Mouse (Mus musculus): Measurements from ENCODE around the gene Taf12.

Gene Taf12

GRCm38 (mm10) chr4:132311209-132311608 is 37.0 kb downstream of the Taf12 start:
- DNase-seq (ENCODE audit: low read depth, low spot score) = no peak

GRCm38 (mm10) chr4:132311801-132312200 is 37.6 kb downstream of the Taf12 start:
- no peak for DNase-seq (ENCODE audit: low read depth, low spot score)

DNA sequence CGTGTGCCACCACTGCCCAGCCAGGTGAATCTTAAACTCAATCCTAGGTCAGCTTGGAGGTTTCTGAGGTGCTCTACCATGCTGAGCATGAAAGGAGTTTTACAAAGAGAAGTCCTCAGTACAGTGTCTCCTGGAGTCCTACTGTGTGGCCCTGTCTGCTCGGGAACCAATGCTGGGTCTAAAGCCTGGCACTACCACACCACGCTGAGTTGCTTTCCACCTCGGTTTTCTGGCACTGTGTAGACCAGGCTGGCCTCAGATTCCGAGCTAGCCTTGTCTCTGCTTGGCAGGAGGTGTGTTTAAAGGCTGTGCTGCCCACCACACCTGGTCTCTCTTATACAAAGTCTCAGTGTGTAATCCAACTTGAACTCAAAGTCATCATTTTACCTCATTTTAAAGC is 38.5 kb downstream of the Taf12 start:
- no peak for DNase-seq (ENCODE audit: low read depth, low spot score)

- DNase-seq (ENCODE audit: low read depth, low spot score) = no peak
Observed at GRCm38 (mm10) chr4:132315711-132316110, 41.5 kb downstream of the Taf12 start.

GRCm38 (mm10) chr4:132326481-132326880 is 52.3 kb downstream of the Taf12 start:
- DNase-seq (ENCODE audit: low read depth, low spot score) = no peak

DNA sequence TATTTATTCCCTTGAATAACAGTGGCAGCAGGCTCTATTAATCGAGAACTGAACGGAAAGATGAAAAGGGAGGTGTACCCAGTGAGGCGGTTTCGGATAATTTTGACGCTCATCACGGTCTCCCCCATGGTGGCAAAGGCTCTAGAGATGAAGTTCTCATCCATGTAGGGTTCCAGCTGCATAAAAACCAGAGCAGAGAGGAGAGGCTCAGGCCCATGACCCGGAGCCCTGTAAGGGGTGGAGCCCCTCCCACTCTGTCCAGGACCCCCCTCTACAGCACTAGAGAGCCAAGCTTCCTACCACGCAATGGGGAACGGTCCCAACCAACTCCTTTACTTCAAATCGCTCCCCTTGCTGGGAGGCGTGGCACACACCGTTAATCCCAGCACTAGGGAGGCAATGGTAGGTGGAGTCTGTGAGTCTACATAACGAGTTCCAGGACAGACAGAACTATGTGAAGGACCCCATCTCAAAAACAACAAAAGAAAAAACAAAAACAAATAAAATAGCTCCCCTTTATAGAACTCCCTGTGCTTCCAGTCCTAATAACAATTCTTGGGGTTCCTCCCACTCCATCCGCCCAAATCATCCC is 54.3 kb downstream of the Taf12 start:
- DNase-seq (ENCODE audit: low read depth, low spot score) = no peak

GRCm38 (mm10) chr4:132329115-132329834 is 55.1 kb downstream of the Taf12 start, which contains the start of gene Trnau1ap:
Trnau1ap (minus strand) TSS chr4:132329538.
- DNase-seq (ENCODE audit: low read depth, low spot score) = peak; percentile 65

- no peak for DNase-seq (ENCODE audit: low read depth, low spot score)
Observed at GRCm38 (mm10) chr4:132329835-132330354, 55.7 kb downstream of the Taf12 start.

GRCm38 (mm10) chr4:132331960-132332359 is 57.8 kb downstream of the Taf12 start:
- DNase-seq (ENCODE audit: low read depth, low spot score) = no peak

GRCm38 (mm10) chr4:132332880-132333279 is 58.7 kb downstream of the Taf12 start:
- no peak for DNase-seq (ENCODE audit: low read depth, low spot score)

GRCm38 (mm10) chr4:132338943-132339342 is 64.8 kb downstream of the Taf12 start:
- no peak for DNase-seq (ENCODE audit: low read depth, low spot score)

- DNase-seq (ENCODE audit: low read depth, low spot score) = no peak
Observed at GRCm38 (mm10) chr4:132341451-132341850, 67.3 kb downstream of the Taf12 start.

DNA sequence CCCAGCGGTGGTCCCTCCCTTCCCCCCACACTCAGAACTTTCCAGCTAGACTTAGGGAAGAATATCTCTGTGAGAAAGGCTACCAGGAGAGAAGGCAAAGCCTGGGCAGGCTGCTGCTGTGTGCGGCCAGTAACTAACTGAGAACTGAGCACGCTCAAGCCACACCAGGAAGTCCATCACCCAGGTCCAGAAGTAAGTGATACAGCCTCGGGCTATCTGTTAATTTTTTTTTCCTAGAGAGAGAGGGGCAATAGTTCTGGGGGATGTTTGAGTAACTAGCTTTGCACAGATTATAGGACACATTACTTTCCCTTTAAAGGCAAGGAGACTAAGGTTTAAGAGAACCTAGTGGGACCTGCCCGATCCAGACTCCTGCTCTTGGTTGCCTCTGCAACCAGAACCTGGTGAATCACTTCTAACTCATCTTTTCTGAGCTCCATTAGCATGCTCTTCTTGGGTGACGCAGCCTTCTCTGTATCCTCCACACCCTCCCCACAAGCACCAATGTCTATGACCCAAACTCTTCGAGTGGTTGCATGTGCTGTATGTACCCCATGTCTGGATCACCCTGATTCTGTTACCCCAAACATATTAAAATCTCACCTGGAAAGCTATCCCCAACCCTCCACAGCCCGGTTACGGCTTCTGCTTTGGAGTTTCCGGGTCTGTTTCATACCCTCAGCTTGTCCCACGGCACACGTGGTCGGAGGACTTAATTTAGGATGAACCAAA is 70.4 kb downstream of the Taf12 start:
- DNase-seq (ENCODE audit: low read depth, low spot score) = no peak
